Mouse (Mus musculus) forebrain, embryonic 15.5 days (tissue): Measurements from ENCODE around the gene Lrrn2. TPM values are rescaled to one million over a fixed set of nuclear protein-coding genes. Genes with fewer than 3 reads are reported as not detected.

Source experiments
- microRNA-seq: library from miRNA; unstranded; fragments of <30 nt; microRNA quantifications from one replicate; pipeline ENCODE4, GENCODE M21; 2016
- polyA plus RNA-seq: library from polyadenylated mRNA; unstranded; fragments of >200 nt; fragmentation: Nextera tagmentation; extraction: Ambion mirVana; gene quantifications from 2 replicates; pipeline ENCODE4 v1.2.1, GENCODE M21; 2015

Lrrn2 gene
- polyA plus RNA-seq, 1 experiment from 2014 or later, result 50.3 TPM

Small RNAs within 50 kb of the gene (microRNA-seq; reads per million reads assigned to microRNA genes)
- gene Gm44300, result not detected

Other genes starting within 250 kb of the Lrrn2 start
- 51.5 and 59.0 TPM in 2 replicates for gene Nfasc, start 138.5 kb upstream of the Lrrn2 start, polyA plus RNA-seq
- 46.8 and 48.3 TPM in 2 replicates for gene Mdm4, start 150.3 kb downstream of the Lrrn2 start, polyA plus RNA-seq
- gene Pik3c2b, start 165.4 kb downstream of the Lrrn2 start, polyA plus RNA-seq, result 15.7 and 18.7 TPM in 2 replicates